Mouse (Mus musculus): ENCODE measurements at regions not wholly inside any gene's neighbourhood (a gene's known extent, or its start where the extent isn't known, plus 50 kb on each side); places are given as distances from the start of the nearest gene placed in this dataset.

DNA sequence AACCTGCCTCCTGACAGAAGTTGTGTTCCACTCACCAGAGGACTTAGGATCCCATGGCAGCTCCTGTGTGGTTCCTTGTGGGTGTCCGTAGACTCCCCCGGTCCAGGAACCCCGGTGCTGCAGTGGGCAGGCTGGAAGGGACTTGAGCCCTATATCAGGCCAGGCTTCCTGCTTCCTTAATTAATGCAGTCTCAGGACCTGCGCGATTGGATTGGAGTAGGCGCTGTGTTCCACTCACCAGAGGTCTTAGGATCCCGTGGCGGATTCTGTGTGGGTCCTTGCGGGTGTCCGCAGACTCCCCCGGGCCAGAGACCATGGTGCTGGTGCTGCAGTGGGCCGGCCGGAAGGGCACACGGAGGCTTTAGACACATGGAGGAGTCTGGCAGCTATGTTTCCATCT lies 288.7 kb downstream of the Fut8 start:
- in situ Hi-C loops (cut with MboI; ENCODE audit: unreplicated experiment in 2 of 2), result loop anchor here in 1 of 2 experiments (25.0 kb wide), 1 partner anchor 1164 kb away; the partner anchor contains the start of genes Zbtb1 and Zbtb25

DNA sequence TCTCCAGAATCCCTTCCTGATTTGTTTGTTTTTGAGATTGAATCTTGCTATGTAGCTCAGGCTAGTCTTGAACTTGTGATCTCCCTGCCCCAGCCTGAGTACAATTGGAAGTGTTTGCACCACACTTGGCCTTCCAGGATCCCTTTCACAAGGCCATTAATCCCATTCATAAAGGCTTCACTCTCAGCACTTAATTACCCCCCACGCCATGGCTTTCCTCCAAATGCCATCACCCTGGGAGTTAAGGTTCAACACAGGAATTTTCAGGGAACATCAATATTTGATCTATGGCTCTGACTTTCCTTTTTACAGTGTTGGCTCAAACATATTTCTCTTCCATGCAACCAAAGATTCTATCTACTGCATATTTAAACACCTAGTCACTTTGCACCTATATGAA lies 289.6 kb downstream of the Fut8 start:
- in situ Hi-C loops (cut with MboI; ENCODE audit: unreplicated experiment in 2 of 2), result loop anchor here in 1 of 2 experiments (25.0 kb wide), 1 partner anchor 1165 kb away; the partner anchor contains the start of genes Zbtb1 and Zbtb25

DNA sequence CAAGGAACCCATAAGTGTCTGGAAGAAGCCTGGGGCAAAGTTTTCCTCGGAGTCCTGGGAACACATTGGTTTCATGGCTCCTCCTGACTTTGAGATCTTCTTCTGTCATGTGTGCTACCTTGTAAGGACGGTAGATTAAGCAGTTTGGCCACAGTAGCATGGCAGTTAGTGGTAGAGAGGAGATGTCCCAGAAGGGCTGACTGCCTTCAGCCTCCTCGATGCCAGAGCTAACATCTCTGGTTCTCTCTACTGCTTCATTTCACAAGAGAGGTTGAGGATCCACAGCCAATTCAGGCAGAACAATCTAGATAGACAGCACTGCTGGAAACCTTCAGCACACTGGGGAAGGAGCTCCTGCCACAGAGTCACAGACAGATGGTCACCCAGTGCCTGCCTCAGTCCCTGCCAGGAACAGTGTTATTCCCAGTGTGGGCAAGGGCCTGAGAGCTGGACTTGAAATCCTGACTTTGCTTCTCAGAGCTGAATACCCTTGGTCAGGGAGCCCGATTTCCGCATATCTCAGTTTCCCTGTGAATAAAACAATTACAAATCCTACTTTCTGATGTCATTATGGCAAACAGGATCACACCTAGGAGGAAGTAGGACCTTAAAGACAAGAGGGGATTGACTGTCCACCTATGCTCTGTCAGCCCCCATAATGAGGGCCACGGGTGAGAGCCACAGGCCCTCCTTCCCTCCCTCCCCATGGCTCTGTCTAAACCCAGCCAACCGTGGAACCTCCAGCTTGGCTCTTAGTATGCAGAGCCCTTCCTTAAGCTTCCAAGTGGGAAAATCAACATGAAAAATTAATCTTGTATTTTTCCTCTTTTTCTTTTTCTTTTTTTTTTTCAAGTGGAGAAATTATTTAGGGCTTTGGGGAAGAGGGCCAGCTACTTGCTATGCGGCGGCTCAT lies 290.3 kb downstream of the Fut8 start:
- in situ Hi-C loops (cut with MboI; ENCODE audit: unreplicated experiment in 2 of 2), result loop anchor here in 1 of 2 experiments (25.0 kb wide), 1 partner anchor 1166 kb away; the partner anchor contains the start of genes Zbtb1 and Zbtb25

DNA sequence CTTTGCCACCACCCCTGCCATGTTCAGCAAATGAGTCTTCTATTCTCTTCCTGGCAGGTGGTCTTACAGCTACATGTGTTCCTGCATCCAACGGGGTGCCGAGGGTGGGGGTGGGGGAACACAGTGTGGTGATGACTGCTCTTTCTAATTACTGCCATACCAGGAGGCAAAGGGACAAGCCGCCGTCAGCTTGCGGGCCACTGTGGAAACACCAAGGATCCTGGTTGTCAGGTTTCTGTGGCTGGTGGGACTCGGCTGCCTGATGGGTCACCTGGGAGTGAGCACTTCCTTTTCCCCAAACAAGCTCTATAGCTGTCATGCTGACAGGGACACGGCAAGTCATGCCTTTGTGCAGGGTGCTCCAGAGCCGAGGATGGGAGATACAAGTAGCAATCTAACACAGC lies 290.9 kb downstream of the Fut8 start:
- in situ Hi-C loops (cut with MboI; ENCODE audit: unreplicated experiment in 2 of 2), result loop anchor here in 1 of 2 experiments (25.0 kb wide), 1 partner anchor 1167 kb away; the partner anchor contains the start of genes Zbtb1 and Zbtb25

DNA sequence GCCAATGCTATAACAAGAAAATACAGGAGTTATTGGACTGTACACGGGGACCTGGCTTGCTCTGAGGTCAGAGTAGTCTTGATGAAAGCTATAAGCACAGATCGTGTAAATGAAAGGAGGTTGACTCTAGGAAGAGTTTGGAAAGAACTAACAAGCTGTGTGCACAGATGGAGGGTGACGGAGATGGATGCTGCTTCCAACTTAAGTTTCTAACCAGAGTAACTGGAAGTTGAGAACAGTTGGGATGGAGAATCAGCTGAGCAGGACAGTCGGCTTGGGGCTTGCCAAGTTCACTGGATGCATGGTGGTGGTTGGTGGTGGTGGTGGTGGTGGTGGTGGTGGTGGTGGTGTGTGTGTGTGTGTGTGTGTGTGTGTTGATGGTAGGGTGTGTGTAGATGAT lies 291.5 kb downstream of the Fut8 start:
- in situ Hi-C loops (cut with MboI; ENCODE audit: unreplicated experiment in 2 of 2), result loop anchor here in 1 of 2 experiments (25.0 kb wide), 1 partner anchor 1167 kb away; the partner anchor contains the start of genes Zbtb1 and Zbtb25

DNA sequence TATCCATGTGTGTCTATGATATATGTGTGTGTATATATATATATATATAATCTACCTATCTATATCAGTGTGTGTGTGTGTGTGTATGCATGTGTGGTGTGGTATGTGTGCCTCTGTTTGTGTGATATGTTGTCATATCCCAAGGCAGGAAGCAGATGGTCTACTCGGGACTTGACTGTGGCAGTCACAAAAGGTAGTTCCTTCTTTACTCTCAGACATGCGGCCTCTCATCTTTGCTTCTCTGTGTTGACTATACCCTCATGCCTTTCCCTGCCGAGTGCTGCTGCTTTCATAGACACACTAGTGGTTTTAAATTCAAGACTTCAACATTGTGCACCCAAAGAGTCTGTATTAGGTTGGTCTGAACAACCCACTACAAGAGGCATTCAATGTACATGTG lies 292.0 kb downstream of the Fut8 start:
- in situ Hi-C loops (cut with MboI; ENCODE audit: unreplicated experiment in 2 of 2), result loop anchor here (10.0 to 25.0 kb wide), 6 partner anchors 285 to 1168 kb away; partner anchors contain the start of genes Gphn (in 1 of the 2), Zbtb1 (in 1 of the 2) and Zbtb25 (in 1 of the 2)

DNA sequence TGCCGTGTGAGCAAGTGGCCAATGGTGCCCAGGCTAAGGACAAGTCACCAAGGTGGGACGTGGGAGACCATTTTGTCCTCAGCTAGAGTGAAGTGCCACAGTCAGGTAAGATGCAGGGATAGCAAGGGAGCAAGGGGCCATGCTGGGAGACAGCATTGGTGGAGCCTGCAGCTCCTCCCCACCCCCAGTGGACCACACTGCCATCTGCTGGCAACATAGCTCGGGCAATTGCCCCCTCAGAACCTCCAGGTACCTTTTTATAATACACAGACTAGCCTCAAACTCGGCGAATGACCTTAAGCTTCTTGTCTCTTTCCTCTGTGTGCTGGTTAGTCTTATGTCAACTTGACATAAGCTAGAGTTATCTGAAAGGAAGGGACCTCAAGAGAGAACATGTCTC lies 293.4 kb downstream of the Fut8 start:
- in situ Hi-C loops (cut with MboI; ENCODE audit: unreplicated experiment in 2 of 2), result loop anchor here (10.0 to 25.0 kb wide), 6 partner anchors 286 to 1169 kb away; partner anchors contain the start of genes Gphn (in 1 of the 2), Zbtb1 (in 1 of the 2) and Zbtb25 (in 1 of the 2)

DNA sequence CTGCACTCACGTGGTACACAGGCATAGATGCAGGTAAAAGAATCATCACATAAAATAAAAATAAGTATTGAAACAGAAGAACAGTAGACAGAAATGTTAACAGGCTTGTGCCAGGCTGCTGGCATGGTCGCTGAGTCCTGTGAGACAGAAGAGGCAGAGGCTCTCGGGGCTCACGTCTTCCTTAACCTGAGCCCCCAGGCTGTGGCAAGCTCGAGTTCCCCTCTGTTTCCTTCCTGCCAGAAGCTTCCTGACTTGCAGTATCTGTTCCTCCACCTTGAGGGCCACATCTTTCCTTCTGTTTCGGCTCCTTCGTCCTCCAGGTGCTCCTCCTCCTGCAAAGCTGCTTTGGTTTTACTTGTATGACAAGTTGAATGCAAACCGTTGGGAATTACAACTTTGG lies 294.6 kb downstream of the Fut8 start:
- in situ Hi-C loops (cut with MboI; ENCODE audit: unreplicated experiment in 2 of 2), result loop anchor here (10.0 to 25.0 kb wide), 6 partner anchors 288 to 1170 kb away; partner anchors contain the start of genes Gphn (in 1 of the 2), Zbtb1 (in 1 of the 2) and Zbtb25 (in 1 of the 2)

DNA sequence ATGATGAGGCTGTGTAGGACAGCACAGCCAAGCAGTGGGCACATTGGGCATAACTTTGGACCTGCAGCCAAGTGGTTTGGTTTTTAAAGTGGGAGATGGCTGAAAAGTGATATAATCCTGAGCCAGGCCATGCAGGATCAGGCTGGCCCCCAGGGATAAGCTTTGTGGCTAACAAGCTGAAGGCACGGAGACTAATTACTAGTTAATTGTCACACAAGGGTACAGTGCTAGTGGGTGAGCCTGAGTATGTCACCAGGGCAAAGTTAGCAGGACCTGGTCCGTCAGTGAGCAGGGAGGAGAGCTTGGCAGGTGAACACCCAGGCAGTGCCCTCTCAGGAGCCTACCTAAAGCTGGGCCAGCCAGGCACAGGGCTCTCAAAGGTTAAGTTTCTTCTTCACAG lies 295.7 kb downstream of the Fut8 start:
- in situ Hi-C loops (cut with MboI; ENCODE audit: unreplicated experiment in 2 of 2), result loop anchor here (10.0 to 25.0 kb wide), 6 partner anchors 289 to 1171 kb away; partner anchors contain the start of genes Gphn (in 1 of the 2), Zbtb1 (in 1 of the 2) and Zbtb25 (in 1 of the 2)

DNA sequence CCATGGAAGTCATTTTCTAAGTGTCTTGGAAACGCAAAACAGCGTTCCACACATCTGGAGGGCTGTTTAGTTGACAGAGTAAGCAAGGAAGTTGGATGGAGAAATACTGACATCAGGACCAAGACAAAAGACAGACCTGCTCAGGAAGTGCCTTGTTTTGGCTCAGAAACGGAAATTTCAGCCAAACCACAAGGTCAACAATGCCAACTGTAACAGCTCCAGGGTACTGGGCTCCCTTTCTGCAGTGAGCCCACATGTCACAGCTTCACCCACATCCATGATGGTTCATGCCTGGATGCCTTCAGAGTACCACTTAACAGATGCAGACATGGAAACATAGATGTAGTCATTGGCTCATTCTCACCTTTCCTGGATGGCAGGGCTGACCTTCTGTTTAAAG lies 296.2 kb downstream of the Fut8 start:
- in situ Hi-C loops (cut with MboI; ENCODE audit: unreplicated experiment in 2 of 2), result loop anchor here (10.0 to 25.0 kb wide), 6 partner anchors 289 to 1172 kb away; partner anchors contain the start of genes Gphn (in 1 of the 2), Zbtb1 (in 1 of the 2) and Zbtb25 (in 1 of the 2)

DNA sequence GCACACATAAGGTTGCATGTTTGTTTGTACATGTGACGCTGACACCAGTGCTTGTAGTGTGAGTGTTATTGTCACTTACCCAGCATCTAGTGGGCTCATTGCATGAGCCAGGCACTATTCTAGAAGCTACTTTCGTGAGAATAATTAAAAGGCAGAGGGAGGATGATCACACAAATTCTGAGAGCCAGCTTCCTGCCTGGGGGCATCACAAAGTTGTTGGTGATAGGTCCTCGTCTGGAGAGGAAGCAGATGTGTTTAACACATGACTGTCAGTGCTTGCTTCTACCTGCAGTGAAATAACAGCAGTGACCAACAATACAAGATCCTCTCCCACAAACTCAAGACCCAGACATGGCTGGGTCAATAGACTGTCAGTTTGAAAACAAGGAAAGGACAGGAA lies 297.2 kb downstream of the Fut8 start:
- in situ Hi-C loops (cut with MboI; ENCODE audit: unreplicated experiment in 2 of 2), result loop anchor here (5.0 to 25.0 kb wide), 9 partner anchors 238 to 1173 kb away; partner anchors contain the start of genes Gphn (in 1 of the 2), Zbtb1 (in 1 of the 2) and Zbtb25 (in 1 of the 2)

DNA sequence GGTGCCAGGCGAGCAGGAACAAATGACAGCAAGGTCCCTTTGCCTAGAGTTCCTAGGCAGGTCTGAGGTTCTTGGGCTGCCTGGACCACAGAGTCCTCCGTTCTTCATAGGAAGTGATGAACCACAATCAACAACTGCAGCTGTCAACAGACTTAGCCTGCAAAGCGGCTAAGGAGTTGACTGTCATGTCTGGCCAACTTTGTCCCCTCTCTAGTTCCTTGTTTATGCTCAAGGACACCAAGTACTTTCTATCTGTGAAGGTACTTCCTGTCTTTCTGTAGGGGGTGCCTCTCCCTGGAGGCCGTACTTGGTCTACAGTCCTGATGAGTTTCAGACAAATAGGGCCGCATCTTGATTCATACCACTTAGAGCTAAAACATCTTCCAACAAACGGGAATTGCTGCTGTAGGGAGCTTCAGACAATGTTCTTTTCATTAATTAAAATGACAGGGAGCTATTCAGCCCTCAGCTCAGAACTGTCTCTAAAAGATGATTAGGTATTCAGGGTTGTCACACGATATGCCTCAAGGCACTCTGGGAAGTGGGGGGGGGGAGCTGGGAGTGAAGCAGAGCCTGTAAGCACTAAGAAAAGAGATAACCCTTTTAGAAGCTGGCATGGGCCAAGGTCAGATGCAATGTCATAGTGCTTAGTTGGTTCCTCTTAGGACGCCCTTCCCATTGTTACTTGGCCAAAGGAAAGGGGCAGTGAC lies 299.4 kb downstream of the Fut8 start:
- in situ Hi-C loops (cut with MboI; ENCODE audit: unreplicated experiment in 2 of 2), result loop anchor here (5.0 to 25.0 kb wide), 9 partner anchors 240 to 1175 kb away; partner anchors contain the start of genes Gphn (in 1 of the 2), Zbtb1 (in 1 of the 2) and Zbtb25 (in 1 of the 2)

DNA sequence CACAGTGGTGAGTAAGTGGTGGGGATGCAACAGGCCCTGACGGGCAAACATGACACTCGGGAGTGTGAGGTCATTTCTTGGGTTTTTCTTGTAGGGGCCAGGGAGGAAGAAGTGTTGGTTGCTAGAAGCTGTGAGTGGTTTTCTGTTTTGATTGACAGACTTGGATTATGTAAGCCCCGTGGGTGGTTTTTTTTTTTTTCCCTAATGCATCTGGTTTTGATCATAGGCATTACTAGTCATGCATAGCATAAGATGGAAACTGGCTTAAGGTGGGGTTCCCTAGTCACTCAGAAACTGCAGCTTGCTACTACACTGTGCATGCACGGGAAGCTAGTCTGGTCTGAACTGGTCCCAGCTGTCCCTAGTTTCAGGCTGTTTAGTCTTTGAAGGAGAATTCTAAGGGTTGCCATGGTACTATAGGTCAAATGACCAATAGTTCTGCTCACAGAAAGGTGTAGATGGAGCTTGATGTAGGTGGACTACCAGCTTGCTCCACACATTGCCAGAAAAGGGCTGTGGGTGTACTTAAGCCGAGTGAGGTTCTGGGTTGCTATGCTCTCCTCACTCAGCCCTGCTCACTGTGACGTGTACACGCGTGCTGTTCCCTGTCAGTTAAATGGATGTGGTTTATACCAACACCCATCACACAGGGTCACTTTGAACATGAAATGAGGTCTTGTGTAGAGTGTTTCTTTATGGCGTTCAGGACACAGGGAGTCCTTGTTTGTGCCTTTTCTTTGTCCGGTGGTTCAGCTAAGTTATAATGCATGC lies 301.9 kb downstream of the Fut8 start:
- in situ Hi-C loops (cut with MboI; ENCODE audit: unreplicated experiment in 2 of 2), result loop anchor here (5.0 to 25.0 kb wide), 10 partner anchors 243 to 1445 kb away; partner anchors contain the start of genes Gphn (in 1 of the 2), Zbtb1 (in 1 of the 2) and Zbtb25 (in 1 of the 2)

DNA sequence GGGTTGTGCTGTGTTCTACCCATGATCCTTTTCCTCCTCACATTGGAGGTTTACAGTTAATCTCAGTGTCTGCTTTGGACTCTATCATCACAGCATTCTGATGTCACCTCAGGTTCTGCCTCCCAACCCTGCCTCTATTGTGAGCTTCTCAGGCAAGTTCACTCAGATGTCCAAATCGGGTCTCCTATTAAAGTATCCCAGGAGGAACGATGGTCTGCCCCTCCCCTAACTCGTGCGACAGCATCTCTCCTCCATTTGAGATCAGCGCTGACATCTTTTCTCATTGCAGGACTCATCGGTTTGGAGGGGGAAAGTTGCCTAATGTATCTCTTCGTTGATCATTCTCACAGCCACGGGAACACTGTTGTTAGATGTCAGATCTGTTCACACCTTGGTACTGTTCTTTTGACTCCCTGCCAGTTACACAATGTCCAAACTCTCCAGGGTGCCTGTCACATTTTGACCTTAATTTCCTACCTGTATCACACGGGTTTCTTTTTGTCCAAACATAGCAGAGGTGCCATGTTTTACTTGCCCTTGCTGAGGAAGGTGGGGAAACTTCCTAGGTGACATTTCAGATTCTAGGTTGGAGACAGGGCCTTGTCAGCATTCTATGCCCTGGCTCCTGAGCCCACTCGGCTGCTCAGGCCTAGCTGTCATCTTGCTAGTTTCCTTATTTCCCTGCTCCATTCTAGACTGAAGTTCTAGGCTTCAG lies 303.3 kb downstream of the Fut8 start:
- in situ Hi-C loops (cut with MboI; ENCODE audit: unreplicated experiment in 2 of 2), result loop anchor here in 1 of 2 experiments (10.0 to 25.0 kb wide), 2 partner anchors 1179 to 1444 kb away; partner anchors contain the start of genes Zbtb1 and Zbtb25

DNA sequence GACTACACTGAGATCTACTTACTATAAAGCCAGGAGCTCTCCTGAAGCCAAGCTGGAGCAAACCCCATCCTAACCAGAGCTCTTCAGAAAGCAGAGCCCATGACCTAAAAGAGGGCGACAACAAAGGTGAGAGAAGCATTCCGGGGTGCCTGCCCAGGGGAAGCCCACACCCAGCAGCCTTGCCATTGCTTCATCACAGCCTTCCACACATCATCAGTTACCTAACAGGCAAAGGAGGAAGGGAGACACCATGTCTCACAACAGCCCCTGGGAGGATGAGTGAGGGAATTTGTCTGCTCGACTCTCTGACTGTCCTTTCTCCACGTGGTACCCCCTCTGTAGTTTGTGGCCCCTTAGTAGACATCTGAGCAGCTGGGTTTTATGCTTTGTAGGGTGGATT lies 303.9 kb downstream of the Fut8 start:
- in situ Hi-C loops (cut with MboI; ENCODE audit: unreplicated experiment in 2 of 2), result loop anchor here in 1 of 2 experiments (10.0 to 25.0 kb wide), 2 partner anchors 1180 to 1443 kb away; partner anchors contain the start of genes Zbtb1 and Zbtb25

DNA sequence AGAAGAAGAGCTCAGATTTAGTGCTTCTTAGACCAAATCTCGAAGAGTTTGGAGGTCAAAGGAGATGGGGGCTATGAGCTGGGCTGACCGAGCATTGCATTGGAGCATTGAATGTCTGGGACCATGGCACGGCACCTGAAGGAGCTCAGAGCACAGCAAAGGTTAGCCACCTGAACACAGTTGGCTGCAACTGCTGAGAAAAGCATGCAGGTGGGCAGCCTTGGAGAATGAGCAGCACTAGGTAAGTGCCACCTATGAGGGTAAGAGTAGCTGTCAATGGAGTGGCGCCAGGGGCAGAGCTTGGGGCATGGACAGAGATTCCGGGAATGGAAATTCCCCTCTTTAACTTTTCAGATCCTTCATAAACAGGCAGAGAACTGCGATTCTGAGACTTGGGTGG lies 305.7 kb downstream of the Fut8 start:
- in situ Hi-C loops (cut with MboI; ENCODE audit: unreplicated experiment in 2 of 2), result loop anchor here in 1 of 2 experiments (10.0 to 25.0 kb wide), 2 partner anchors 1181 to 1441 kb away; partner anchors contain the start of genes Zbtb1 and Zbtb25

DNA sequence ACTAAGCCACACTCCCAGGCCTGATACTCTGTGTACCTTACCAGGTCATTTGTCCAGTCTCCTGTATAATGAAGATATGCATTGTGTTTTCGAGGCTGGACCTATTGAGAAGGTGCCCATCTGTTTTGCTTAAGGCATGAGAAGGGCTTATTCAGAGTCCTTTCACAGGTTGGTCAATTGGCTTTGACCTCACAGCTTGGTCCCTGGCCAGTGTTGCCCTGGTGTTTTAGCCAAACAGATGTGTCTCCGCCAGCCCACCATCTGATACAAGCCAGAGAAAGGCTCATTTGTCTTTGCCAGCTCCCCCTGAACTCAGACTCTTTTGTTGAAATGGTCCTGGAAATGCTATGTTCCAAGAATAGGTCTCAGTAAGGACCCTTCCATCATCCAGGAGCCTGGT lies 308.2 kb downstream of the Fut8 start:
- in situ Hi-C loops (cut with MboI; ENCODE audit: unreplicated experiment in 2 of 2), result loop anchor here in 1 of 2 experiments (10.0 to 25.0 kb wide), 2 partner anchors 1184 to 1439 kb away; partner anchors contain the start of genes Zbtb1 and Zbtb25

DNA sequence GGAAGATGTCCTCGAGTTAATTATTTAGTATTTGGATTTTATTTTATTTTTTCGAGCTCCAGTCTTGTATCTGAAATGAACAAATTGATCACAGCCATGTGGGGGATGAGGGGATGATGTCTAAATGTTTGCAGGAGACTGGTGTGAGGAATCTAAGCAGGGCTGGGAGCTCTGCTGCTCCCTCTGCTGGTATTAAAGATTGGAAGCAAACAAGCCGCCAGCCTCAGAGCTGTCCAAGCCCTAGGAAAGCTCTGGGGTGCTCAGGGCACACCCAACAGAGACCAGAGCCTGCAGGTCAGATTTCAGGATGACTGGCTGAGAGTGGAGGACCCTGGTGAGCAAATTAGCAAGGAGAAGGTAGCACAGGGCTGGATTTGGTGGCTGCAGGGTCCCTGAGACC lies 330.4 kb downstream of the Fut8 start:
- in situ Hi-C loops (cut with MboI; ENCODE audit: unreplicated experiment in 2 of 2), result loop anchor here in 1 of 2 experiments (5.0 kb wide), 2 partner anchors 326 to 511 kb away; no protein-coding TSS in a partner anchor

Measured in v-Abl transformed pro-B cells (cell line).